Mouse (Mus musculus) spleen, postnatal 4 days (tissue): ENCODE data around the gene Magt1.
A peak's percentile ranks its signal among the peaks of the same experiment; 100 is the strongest.
"Not testable (repeated sequence)": the region's sequence is repeated elsewhere in the genome, so short reads cannot be mapped to it uniquely, and the experiment has no call there.

Source experiments
- DNase-seq, 2 experiments: peaks; one replicate each; pipeline ENCODE4 v3.0.0; 2022; ENCODE audit warnings: low spot score in 2 of 2

The Magt1 gene

DNA sequence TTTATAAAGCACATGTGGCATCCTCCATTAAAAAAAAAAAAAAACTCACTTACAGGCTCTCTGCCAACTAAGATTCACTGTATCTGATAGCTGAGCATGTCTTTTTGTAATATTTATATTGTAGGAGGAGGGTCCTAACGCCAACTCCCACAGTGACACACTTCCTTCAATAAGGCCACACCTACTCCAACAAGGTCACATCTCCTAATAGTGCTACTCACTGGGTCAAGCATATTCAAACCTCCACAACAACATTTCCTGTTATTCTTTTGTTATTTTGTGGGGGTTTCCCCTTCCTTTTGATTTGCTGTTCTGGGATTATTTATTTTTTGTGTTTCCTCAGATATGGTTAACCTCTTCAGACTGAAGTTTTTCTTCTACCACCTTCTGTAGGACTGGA is 65.3 kb downstream of the Magt1 start:
- DNase-seq, result no peak

DNA sequence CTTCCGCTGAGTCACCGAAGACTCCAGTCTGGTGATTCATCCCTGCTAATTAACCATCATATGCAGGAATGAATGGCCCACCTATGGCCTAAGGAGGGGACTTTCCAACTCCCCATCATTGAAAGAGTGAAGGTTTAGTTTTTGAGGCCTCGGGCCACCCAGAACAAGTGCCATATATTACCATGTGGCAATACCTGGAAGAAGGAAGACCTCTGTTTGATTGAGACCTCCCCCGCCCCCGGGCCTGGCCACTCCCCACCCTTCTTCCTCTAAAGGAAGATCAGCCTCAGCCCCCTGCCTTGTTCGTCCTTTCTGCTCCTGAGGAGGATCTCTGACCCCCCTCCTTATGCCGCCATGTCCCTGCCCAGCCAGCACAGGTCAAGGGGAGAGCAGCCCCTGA is 72.5 kb downstream of the Magt1 start:
- DNase-seq, result no peak

GRCm38 (mm10) chrX:105937736-105938135 is 74.0 kb downstream of the Magt1 start:
- DNase-seq, result no peak

GRCm38 (mm10) chrX:105934341-105934740 is 77.4 kb downstream of the Magt1 start:
- DNase-seq, result no peak

- no peak for DNase-seq
Measured at GRCm38 (mm10) chrX:105929478-105930038, 82.1 kb downstream of the Magt1 start.

GRCm38 (mm10) chrX:105928861-105929477 is 82.7 kb downstream of the Magt1 start, which contains the start of gene Atrx:
TSS of gene Atrx (minus strand) at chrX:105929403.
- peak; percentile 67 to 78 for DNase-seq

GRCm38 (mm10) chrX:105927941-105928860 is 83.5 kb downstream of the Magt1 start:
- DNase-seq, result peak; percentile 15 to 62

DNA sequence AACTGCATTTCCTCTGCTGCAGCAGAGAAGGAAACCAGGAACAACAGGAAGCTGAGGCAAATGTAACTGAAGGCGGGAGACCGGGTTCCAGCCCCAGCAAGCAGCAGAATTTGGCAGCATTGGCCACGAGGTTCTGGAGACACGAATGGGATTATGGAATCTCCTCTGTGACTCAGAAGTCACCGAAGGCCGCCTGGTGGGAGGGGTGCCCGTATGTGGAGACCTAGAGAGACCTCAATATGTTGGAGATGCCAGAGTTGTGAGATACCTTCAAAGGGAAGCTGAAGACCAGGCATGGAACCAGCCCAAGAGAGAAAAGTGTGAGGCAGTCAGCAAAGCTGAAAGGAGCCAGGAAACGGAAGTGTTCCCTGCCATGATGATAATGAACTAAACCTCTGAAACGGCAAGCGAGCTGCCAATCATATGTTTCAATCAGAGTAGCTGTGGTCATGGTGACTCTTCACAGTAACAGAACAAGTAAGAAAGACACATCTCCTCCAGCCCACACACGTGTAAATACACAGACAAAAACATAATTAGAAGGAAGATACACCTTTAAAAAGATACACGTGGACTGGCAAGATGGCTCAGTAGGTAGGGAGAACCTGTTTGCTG is 85.5 kb downstream of the Magt1 start:
- DNase-seq, result no peak

GRCm38 (mm10) chrX:105924326-105925070 is 87.2 kb downstream of the Magt1 start:
- no peak for DNase-seq

DNA sequence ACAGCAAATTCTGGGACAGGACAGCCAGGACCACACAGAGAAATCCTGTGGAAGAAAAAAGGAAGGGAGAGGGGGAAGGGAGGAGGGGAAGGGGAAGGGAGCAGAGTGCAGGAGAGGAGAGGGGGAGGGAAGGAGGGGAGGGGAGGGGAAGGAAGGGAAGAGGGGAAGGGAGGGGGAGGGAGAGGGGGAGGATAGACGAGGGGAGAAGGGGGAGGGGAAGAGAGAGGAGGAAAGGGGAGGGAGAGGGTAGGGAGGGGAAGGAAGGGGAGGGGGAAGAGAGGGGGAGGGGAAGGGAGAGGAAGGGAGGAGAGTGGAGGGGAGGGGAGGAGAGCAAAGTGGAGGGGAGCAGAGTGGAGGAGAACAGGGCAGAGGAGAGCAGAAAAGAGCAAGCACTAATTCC is 87.8 kb downstream of the Magt1 start:
- DNase-seq, result no peak

- not testable (repeated sequence) for DNase-seq
Measured at GRCm38 (mm10) chrX:105922986-105923385, 88.7 kb downstream of the Magt1 start.

DNA sequence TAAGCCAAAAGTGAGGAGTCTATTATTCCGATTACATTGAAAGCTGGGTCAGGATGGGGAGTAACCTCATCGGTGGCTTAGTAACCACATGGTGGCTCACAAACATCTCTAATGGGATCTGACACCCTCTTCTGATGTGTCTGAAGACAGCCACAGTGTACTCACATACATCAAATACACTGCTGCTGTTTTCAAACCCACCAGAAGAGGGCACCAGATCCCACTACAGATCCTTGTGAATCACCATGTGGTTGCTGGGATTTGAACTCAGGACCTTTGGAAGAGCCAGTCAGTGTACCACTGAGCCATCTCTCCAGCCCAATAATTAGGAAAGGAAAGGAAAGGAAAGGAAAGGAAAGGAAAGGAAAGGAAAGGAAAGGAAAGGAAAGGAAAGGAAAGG is 90.3 kb downstream of the Magt1 start:
- peak; percentile 38 to 72 for DNase-seq
